Mouse (Mus musculus) liver, embryonic 11.5 days (tissue): ENCODE results near the gene Bbs9. TPM values are rescaled to one million over a fixed set of nuclear protein-coding genes. Genes with fewer than 3 reads are reported as not detected.
"Not testable (repeated sequence)": the region's sequence is repeated elsewhere in the genome, so short reads cannot be mapped to it uniquely, and the experiment has no call there.

ENCODE experiments used
- ATAC-seq: fragments of 200-750 bp; cut with Nextera tagmentation; replicated peaks from 2 replicates; pipeline ENCODE4 v1.8.0; 2017; ENCODE audit warnings: moderate number of reproducible peaks, mild to moderate bottlenecking, moderate TSS enrichment, moderate library complexity; ENCODE audit not compliant: low FRiP score
- DNase-seq: peaks from one replicate; pipeline ENCODE4 v3.0.0-alpha.2; 2017; ENCODE audit warnings: low spot score
- H3K27ac ChIP-seq: fragments of 300-500 bp; sonication (generic); 2 replicates; pipeline ENCODE4 v1.5.1; 2014; ENCODE audit warnings: mild to moderate bottlenecking, low read depth, low read length, control low read depth
- H3K27me3 ChIP-seq: fragments of 300-500 bp; sonication (generic); replicated peaks from 2 replicates; pipeline ENCODE4 v1.6.1; 2014; ENCODE audit warnings: low read length, mixed read lengths; ENCODE audit not compliant: control insufficient read depth, insufficient read depth
- H3K36me3 ChIP-seq: fragments of 300-500 bp; sonication (generic); 2 replicates; pipeline ENCODE4 v1.6.1; 2014; ENCODE audit warnings: mild to moderate bottlenecking, low read length, moderate library complexity, mixed read lengths; ENCODE audit not compliant: control insufficient read depth, insufficient read depth
- H3K4me1 ChIP-seq: fragments of 300-500 bp; sonication (generic); replicated peaks from 2 replicates; pipeline ENCODE4 v1.6.1; 2014; ENCODE audit warnings: low read length, mixed read lengths; ENCODE audit not compliant: control insufficient read depth, insufficient read depth
- H3K4me2 ChIP-seq: fragments of 300-500 bp; sonication (generic); 2 replicates; pipeline ENCODE4 v1.6.1; 2014; ENCODE audit warnings: mild to moderate bottlenecking, control low read depth, moderate library complexity
- H3K4me3 ChIP-seq: fragments of 300-500 bp; sonication (generic); 2 replicates; pipeline ENCODE4 v1.5.1; 2014; ENCODE audit warnings: low read depth, low read length, control low read depth
- H3K9ac ChIP-seq: fragments of 300-500 bp; sonication (generic); 2 replicates; pipeline ENCODE4 v1.6.1; 2014; ENCODE audit warnings: low read depth, low read length, control low read depth
- H3K9me3 ChIP-seq: fragments of 300-500 bp; sonication (generic); 2 replicates; pipeline ENCODE4 v1.6.1; 2016; ENCODE audit warnings: low read length, inconsistent platforms, mixed read lengths; ENCODE audit not compliant: control insufficient read depth
- WGBS: fragments of 180-500 bp; shearing (Covaris S2); extraction: QIAGEN DNeasy Blood & Tissue Kit; methylation state at CpG from one replicate; pipeline ENCODE4 v1.1.7; 2014; 5-methylcytosine and 5-hydroxymethylcytosine counted together
- polyA plus RNA-seq: library from polyadenylated mRNA; unstranded; fragments of >200 nt; fragmentation: Nextera tagmentation; extraction: Ambion mirVana; gene quantifications from 2 replicates; pipeline ENCODE4 v1.2.1, GENCODE M21; 2014

Bbs9 gene
- polyA plus RNA-seq, 1 experiment from 2014 or later, result 8.7 TPM

DNA sequence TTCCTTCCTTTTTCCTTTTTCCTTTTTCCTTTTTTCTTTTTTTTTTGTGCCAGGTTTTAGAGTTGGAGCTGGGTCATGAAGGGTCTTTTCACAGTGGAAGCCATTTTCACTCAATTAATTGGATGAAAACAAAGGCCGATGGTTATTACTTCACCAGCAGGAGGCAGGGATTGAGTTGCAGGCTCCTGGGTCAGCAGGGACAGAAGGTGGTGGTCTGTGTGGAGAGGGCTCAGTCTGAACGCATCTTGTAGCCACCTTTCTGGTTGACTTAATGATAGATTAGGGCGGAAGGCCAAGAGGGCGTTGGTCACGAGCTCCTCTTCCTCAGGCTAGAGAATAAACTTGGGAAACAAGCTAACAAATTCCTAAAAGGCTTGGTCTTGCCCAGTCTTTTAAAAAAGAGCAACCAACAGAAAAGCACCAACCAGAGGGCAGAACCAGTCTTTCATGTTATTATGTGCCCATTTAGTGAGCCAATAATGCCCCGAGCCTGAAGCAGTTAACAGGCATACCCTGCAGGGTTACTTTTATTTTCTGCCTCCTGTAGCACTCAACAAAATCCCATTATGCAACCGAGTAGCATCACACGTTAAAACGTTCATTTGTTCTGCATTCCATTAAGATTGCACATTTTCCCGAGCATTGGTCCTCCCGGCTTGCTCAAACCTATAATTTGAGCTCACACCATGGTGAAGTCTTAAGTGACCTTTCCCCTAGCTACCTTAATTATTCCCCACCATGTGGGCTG lies 231.8 kb downstream of the Bbs9 start:
- Histone ChIP-seq H3K4me3 (no peak overlapping the region), H3K27ac (no peak overlapping the region), H3K4me2 (no peak overlapping the region), H3K27me3 (no peaks in the 10 kb centered on the region), H3K4me1 (no peaks in the 10 kb centered on the region), H3K36me3 (no peaks in the 10 kb centered on the region), H3K9me3 (no peaks in the 10 kb centered on the region), H3K9ac (no peak overlapping the region)
- 77% methylated on average over 11 of the region's 11 CpGs for WGBS
- no peak for DNase-seq
- no peak for ATAC-seq

DNA sequence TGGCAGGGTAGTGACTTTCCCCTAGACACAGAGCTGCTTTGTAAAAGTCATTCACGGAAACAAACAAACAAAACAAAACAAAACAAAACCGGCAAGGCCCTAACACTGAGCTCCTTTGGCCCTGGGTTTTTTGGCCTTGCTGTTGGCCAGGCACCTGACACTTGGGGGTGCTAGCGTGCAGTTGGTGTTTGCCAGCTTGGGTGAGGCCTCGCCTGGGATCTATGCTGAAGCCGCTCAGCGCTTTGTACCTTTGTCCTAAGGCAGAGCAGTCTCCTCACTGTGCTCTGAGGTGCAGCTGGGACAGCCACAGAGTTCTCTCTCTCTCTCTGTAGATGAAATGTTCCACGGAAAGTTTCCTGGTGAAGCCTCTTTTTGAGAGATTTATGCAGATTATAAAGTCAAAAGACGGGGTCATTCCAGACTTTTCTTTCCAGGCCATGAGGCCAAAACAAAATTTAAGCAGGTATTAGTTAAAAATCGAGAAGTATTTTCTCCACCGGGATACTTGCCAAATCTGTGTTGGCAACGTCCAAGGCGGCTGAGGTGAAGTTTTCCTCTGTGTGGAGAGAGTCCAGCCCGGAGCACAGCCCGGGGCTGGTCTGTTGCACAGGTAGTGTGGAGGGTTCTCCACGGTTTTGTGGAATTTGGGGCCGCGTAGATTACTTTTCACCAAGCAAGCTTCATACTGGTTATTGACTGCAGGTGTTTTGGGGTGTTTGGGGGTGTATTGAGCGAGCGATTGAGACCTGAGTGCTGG lies 233.6 kb downstream of the Bbs9 start:
- 0 out of 2 replicates have a peak, but pooled peaks have one; percentile 51 for ATAC-seq

DNA sequence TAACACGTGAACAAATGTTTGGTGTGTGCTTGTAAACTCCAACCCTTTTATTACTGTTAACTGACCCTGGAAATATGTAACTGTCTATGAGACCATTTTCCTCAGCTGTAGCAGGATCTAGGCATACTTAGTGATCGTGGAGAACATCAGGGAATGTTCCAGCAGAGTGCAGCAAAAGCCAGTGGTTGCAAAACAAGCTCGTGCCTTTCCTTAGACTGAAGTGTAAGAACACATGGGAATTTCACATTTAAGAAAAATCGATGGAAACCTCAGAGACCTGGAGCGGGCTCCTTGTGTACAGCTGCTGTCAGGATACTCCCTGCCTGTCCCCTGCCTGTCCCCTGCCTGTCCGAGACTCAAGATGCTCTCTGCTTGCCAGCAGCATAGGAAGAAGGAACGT lies 234.5 kb downstream of the Bbs9 start:
- Histone ChIP-seq H3K4me2 (no peak overlapping the region), H3K36me3 (no peaks in the 10 kb centered on the region), H3K27me3 (no peaks in the 10 kb centered on the region), H3K9me3 (no peaks in the 10 kb centered on the region), H3K9ac (no peak overlapping the region), H3K4me1 (no peaks in the 10 kb centered on the region), H3K4me3 (no peak overlapping the region), H3K27ac (no peak overlapping the region)
- DNase-seq (no peak), ATAC-seq (no peak)
- WGBS, result 77% methylated on average over 7 of the region's 7 CpGs

More for the DNA sequence above, 233.6 kb downstream of the Bbs9 start:
- H3K27ac ChIP-seq, result no peak overlapping the region
- no peaks in the 10 kb centered on the region for H3K9me3 ChIP-seq
- H3K27me3 ChIP-seq, result no peaks in the 10 kb centered on the region
- peak; percentile 52 for DNase-seq
- no peak overlapping the region for H3K4me3 ChIP-seq
- no peaks in the 10 kb centered on the region for H3K36me3 ChIP-seq
- no peaks in the 10 kb centered on the region for H3K4me1 ChIP-seq
- no peak overlapping the region for H3K9ac ChIP-seq
- H3K4me2 ChIP-seq, result no peak overlapping the region
- 56% methylated on average over 19 of the region's 19 CpGs for WGBS

DNA sequence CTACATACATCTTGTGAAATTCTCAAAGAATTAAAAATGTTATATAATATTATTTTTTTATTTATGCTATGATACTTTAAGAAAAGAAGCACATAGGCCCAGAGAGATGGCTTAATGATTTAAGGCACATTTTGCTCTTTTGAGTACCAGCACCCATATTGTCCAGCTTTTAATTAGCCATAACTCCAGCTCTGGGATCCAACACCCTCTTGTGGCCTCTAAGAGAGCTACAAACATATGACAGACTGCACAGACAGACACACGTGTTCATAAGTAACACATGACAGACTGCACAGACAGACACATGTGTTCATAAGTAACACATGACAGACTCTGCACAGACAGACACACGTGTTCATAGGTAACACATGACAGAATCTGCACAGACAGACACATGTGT lies 235.8 kb downstream of the Bbs9 start:
- Histone ChIP-seq H3K4me1 (no peaks in the 10 kb centered on the region), H3K4me2 (no peak overlapping the region), H3K36me3 (no peaks in the 10 kb centered on the region), H3K9ac (no peak overlapping the region), H3K27me3 (no peaks in the 10 kb centered on the region), H3K27ac (no peak overlapping the region), H3K9me3 (no peaks in the 10 kb centered on the region), H3K4me3 (no peak overlapping the region)
- no peak for DNase-seq
- 77% methylated on average over 2 of the region's 2 CpGs for WGBS
- ATAC-seq, result no peak

DNA sequence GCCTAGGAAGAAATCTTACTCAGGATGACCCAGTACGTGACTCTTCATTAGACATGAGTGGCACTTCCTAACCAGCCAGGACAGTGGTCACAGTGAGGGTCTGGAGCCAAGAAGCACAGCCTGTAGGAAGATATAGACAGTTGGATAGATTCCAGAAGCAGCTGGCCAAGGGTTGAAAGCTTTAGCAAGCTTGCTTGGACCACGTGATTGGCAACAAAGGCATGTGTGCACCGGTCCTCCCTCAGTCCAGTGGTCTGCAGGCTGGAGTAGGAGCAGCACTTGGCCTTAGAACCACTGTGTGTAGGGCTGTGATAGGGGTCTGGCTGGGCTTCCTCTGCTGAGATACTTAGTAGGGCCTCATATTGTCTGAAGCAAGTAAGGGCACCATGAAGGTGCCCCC lies 237.2 kb downstream of the Bbs9 start:
- WGBS, result 61% methylated on average over 3 of the region's 3 CpGs
- no peak for DNase-seq

GRCm38 (mm10) chr9:22713286-22713685 lies 237.8 kb downstream of the Bbs9 start:
- H3K4me3 ChIP-seq, H3K4me1 ChIP-seq, H3K27me3 ChIP-seq, H3K27ac ChIP-seq, H3K9me3 ChIP-seq, H3K4me2 ChIP-seq, H3K36me3 ChIP-seq, H3K9ac ChIP-seq: not testable (repeated sequence)
- peak; percentile 43; the same call in 1 of the 2 replicates for ATAC-seq
- peak; percentile 43 for DNase-seq
- WGBS, result 41% methylated on average over 4 of the region's 4 CpGs

More for the DNA sequence above, 237.2 kb downstream of the Bbs9 start:
- ATAC-seq, result no peak
- no peak overlapping the region for H3K27ac ChIP-seq
- no peaks in the 10 kb centered on the region for H3K4me1 ChIP-seq
- no peaks in the 10 kb centered on the region for H3K9me3 ChIP-seq
- no peak overlapping the region for H3K4me3 ChIP-seq
- H3K9ac ChIP-seq, result no peak overlapping the region
- H3K36me3 ChIP-seq, result no peaks in the 10 kb centered on the region
- H3K4me2 ChIP-seq, result no peak overlapping the region
- no peaks in the 10 kb centered on the region for H3K27me3 ChIP-seq

GRCm38 (mm10) chr9:22717583-22717982 lies 242.1 kb downstream of the Bbs9 start:
- Histone ChIP-seq H3K4me3 (no peak overlapping the region), H3K36me3 (no peaks in the 10 kb centered on the region), H3K4me1 (no peaks in the 10 kb centered on the region), H3K27ac (no peak overlapping the region), H3K4me2 (no peak overlapping the region), H3K9ac (no peak overlapping the region), H3K9me3 (no peaks in the 10 kb centered on the region), H3K27me3 (no peaks in the 10 kb centered on the region)
- ATAC-seq (no peak), DNase-seq (no peak)
- WGBS, result 76% methylated on average over 4 of the region's 4 CpGs

GRCm38 (mm10) chr9:22718174-22718823 lies 242.8 kb downstream of the Bbs9 start:
- Histone ChIP-seq H3K4me1 (no peaks in the 10 kb centered on the region), H3K4me2 (no peak overlapping the region), H3K9me3 (no peaks in the 10 kb centered on the region), H3K27ac (no peak overlapping the region), H3K4me3 (no peak overlapping the region), H3K27me3 (no peaks in the 10 kb centered on the region), H3K36me3 (no peaks in the 10 kb centered on the region), H3K9ac (no peak overlapping the region)
- WGBS, result 56% methylated on average over 8 of the region's 8 CpGs
- no peak for DNase-seq
- no peak for ATAC-seq
